ENCODE assay signal across 8 mouse cellular contexts in genomic region chr5:122354492-122355067, GRCm38 (mm10). TPM values are rescaled to one million over a fixed set of nuclear protein-coding genes. Genes with fewer than 3 reads are reported as not detected.
DNase-seq lines count a peak whose midpoint lies in the region; ATAC-seq and TF ChIP-seq lines count a peak whose summit lies in the region.

No protein-coding gene starts in this region.

- no peak for TF ChIP-seq CTCF in olfactory bulb, adult 2 months (IDR thresholded peaks at IDR 0.05; ENCODE audit: insufficient read depth, low read depth, low read length)

- H3K4me3 ChIP-seq in lung, embryonic 15.5 days = peak overlapping the region; percentile 99
- H3K4me3 ChIP-seq in embryonic facial prominence, embryonic 15.5 days (replicated peaks) = peak overlapping the region; percentile 96
- peak overlapping the region; percentile 65 for H3K4me3 ChIP-seq in limb, embryonic 11.5 days (ENCODE audit: low read depth, low read length)
- H3K4me3 ChIP-seq in olfactory bulb, adult 2 months (ENCODE audit: insufficient read depth, low read depth, low read length) = peak overlapping the region; percentile 73

- peaks cover 9% of the 10 kb centered on the region; the same call in 1 of the 2 replicates for H3K4me1 ChIP-seq in lung, embryonic 15.5 days
- no peaks in the 10 kb centered on the region for H3K4me1 ChIP-seq in embryonic facial prominence, embryonic 15.5 days
- H3K4me1 ChIP-seq in limb, embryonic 11.5 days (ENCODE audit: control insufficient read depth, insufficient read depth, low read length) = no peaks in the 10 kb centered on the region
- H3K4me1 ChIP-seq in olfactory bulb, adult 2 months (ENCODE audit: control insufficient read depth, insufficient read depth, low read length) = peaks cover 5% of the 10 kb centered on the region

- H3K27me3 ChIP-seq in lung, embryonic 15.5 days = no peaks in the 10 kb centered on the region
- H3K27me3 ChIP-seq in embryonic facial prominence, embryonic 15.5 days = no peaks in the 10 kb centered on the region
- H3K27me3 ChIP-seq in limb, embryonic 11.5 days (ENCODE audit: control insufficient read depth, insufficient read depth, low read length) = no peaks in the 10 kb centered on the region

- H3K36me3 ChIP-seq in lung, embryonic 15.5 days = peaks cover 5% of the 10 kb centered on the region; the same call in 1 of the 2 replicates
- no peaks in the 10 kb centered on the region for H3K36me3 ChIP-seq in embryonic facial prominence, embryonic 15.5 days
- H3K36me3 ChIP-seq in limb, embryonic 11.5 days (ENCODE audit: control insufficient read depth, insufficient read depth, low read length) = no peaks in the 10 kb centered on the region

- DNase-seq in lung, postnatal 14 days = no peak
- DNase-seq in limb, embryonic 11.5 days (ENCODE audit: low spot score) = no peak
- DNase-seq in spleen, postnatal 36 days (ENCODE audit: low spot score in 2 of 2) = no peak
- DNase-seq in left cerebral cortex, postnatal 4 days = no peak
- DNase-seq in layer of hippocampus, postnatal 36 days = no peak

- H3K9me3 ChIP-seq in lung, embryonic 15.5 days = no peaks in the 10 kb centered on the region
- H3K9me3 ChIP-seq in embryonic facial prominence, embryonic 15.5 days (replicated peaks) = no peaks in the 10 kb centered on the region
- H3K9me3 ChIP-seq in limb, embryonic 11.5 days (ENCODE audit: control insufficient read depth, low read length) = no peaks in the 10 kb centered on the region

- no peak for TF ChIP-seq POLR2A in olfactory bulb, adult 2 months (IDR thresholded peaks at IDR 0.05; ENCODE audit: insufficient read depth, low read depth, low read length)

- WGBS in lung, embryonic 15.5 days = under 1% methylated on average over 36 of the region's 57 CpGs
- WGBS in embryonic facial prominence, embryonic 15.5 days = under 1% methylated on average over 53 of the region's 57 CpGs
- WGBS in limb, embryonic 11.5 days = under 1% methylated on average over 54 of the region's 57 CpGs
- WGBS in olfactory bulb, adult 2 months = under 1% methylated on average over 57 of the region's 57 CpGs

- H3K9ac ChIP-seq in lung, embryonic 15.5 days = peak overlapping the region; percentile 92
- peak overlapping the region; percentile 78 for H3K9ac ChIP-seq in embryonic facial prominence, embryonic 15.5 days
- peak overlapping the region; percentile 47 for H3K9ac ChIP-seq in limb, embryonic 11.5 days (ENCODE audit: low read length)

- H3K4me2 ChIP-seq in lung, embryonic 15.5 days = peak overlapping the region; percentile 78
- H3K4me2 ChIP-seq in embryonic facial prominence, embryonic 15.5 days (replicated peaks) = peak overlapping the region; percentile 74
- peak overlapping the region; percentile 82 for H3K4me2 ChIP-seq in limb, embryonic 11.5 days (ENCODE audit: low read depth, severe bottlenecking)

- intact Hi-C loops in left cerebral cortex, postnatal 4 days (cut with DNase I) = no loop called here

- H3K27ac ChIP-seq in lung, embryonic 15.5 days = peak overlapping the region; percentile 27
- H3K27ac ChIP-seq in embryonic facial prominence, embryonic 15.5 days (replicated peaks) = peak overlapping the region; percentile 73
- no peak overlapping the region for H3K27ac ChIP-seq in limb, embryonic 11.5 days (replicated peaks; ENCODE audit: low read depth, low read length)
- peak overlapping the region; percentile 63 for H3K27ac ChIP-seq in olfactory bulb, adult 2 months (ENCODE audit: insufficient read depth, low read depth, low read length)

- peak; percentile 50 for ATAC-seq in lung, embryonic 15.5 days (ENCODE audit: borderline replicate concordance, extremely low read depth, low FRiP score, low TSS enrichment)
- peak; percentile 71 for ATAC-seq in embryonic facial prominence, embryonic 15.5 days (ENCODE audit: insufficient number of reproducible peaks, low FRiP score, low TSS enrichment, low read depth)
- ATAC-seq in limb, embryonic 11.5 days (ENCODE audit: insufficient number of reproducible peaks, low FRiP score, low TSS enrichment, low read depth) = peak; percentile 56

RNA-seq across cellular contexts. Expression of gene Vps29, which starts 0.4 kb away (rescaled TPM):
- 211 and 224 TPM in 2 replicates for polyA plus RNA-seq in lung, embryonic 15.5 days (2015; fragmentation: Nextera tagmentation; extraction: Ambion mirVana)
- polyA plus RNA-seq in embryonic facial prominence, embryonic 15.5 days (2015; fragmentation: Nextera tagmentation; extraction: Ambion mirVana) = 178 and 184 TPM in 2 replicates
- polyA plus RNA-seq in limb, embryonic 11.5 days (2014; fragmentation: Nextera tagmentation; extraction: Ambion mirVana) = 169 and 180 TPM in 2 replicates
- 225 TPM in 1 of 2 replicates, not detected in the other for polyA plus RNA-seq in olfactory bulb, adult 2 months (2012; ENCODE audit: insufficient read depth, insufficient read length, low replicate concordance, missing spikeins)
- total RNA-seq in left cerebral cortex, postnatal 4 days (2021) = 100 to 1,000 TPM; 202 to 208 TPM
- 100 to 1,000 TPM; 173 to 175 TPM for total RNA-seq in layer of hippocampus, postnatal 36 days (2021)

RNA-seq across cellular contexts. Expression of gene Rad9b, which starts 0.5 kb away (rescaled TPM):
- polyA plus RNA-seq in lung, embryonic 15.5 days (2015; fragmentation: Nextera tagmentation; extraction: Ambion mirVana) = 7.7 and 9.2 TPM in 2 replicates
- polyA plus RNA-seq in embryonic facial prominence, embryonic 15.5 days (2015; fragmentation: Nextera tagmentation; extraction: Ambion mirVana) = 11.4 and 11.5 TPM in 2 replicates
- 10.8 and 11.6 TPM in 2 replicates for polyA plus RNA-seq in limb, embryonic 11.5 days (2014; fragmentation: Nextera tagmentation; extraction: Ambion mirVana)
- not detected in 2 replicates for polyA plus RNA-seq in olfactory bulb, adult 2 months (2012; ENCODE audit: insufficient read depth, insufficient read length, low replicate concordance, missing spikeins)
- 1 to 10 TPM; 6.1 to 6.8 TPM for total RNA-seq in left cerebral cortex, postnatal 4 days (2021)
- 1 to 10 TPM; 4.5 to 4.9 TPM for total RNA-seq in layer of hippocampus, postnatal 36 days (2021)

RNA-seq across cellular contexts. Expression of gene Gpn3, which starts 17.1 kb away (rescaled TPM):
- 70.5 and 70.7 TPM in 2 replicates for polyA plus RNA-seq in lung, embryonic 15.5 days (2015; fragmentation: Nextera tagmentation; extraction: Ambion mirVana)
- polyA plus RNA-seq in embryonic facial prominence, embryonic 15.5 days (2015; fragmentation: Nextera tagmentation; extraction: Ambion mirVana) = 61.3 and 64.5 TPM in 2 replicates
- 86.2 and 89.3 TPM in 2 replicates for polyA plus RNA-seq in limb, embryonic 11.5 days (2014; fragmentation: Nextera tagmentation; extraction: Ambion mirVana)
- not detected in 2 replicates for polyA plus RNA-seq in olfactory bulb, adult 2 months (2012; ENCODE audit: insufficient read depth, insufficient read length, low replicate concordance, missing spikeins)
- 10 to 100 TPM; 19.9 to 20.6 TPM for total RNA-seq in left cerebral cortex, postnatal 4 days (2021)
- total RNA-seq in layer of hippocampus, postnatal 36 days (2021) = 10 to 100 TPM; 29.7 to 31.4 TPM

RNA-seq across cellular contexts. Expression of gene Fam216a, which starts 17.6 kb away (rescaled TPM):
- polyA plus RNA-seq in lung, embryonic 15.5 days (2015; fragmentation: Nextera tagmentation; extraction: Ambion mirVana) = 72.4 and 74.9 TPM in 2 replicates
- polyA plus RNA-seq in embryonic facial prominence, embryonic 15.5 days (2015; fragmentation: Nextera tagmentation; extraction: Ambion mirVana) = 79.9 and 92.3 TPM in 2 replicates
- polyA plus RNA-seq in limb, embryonic 11.5 days (2014; fragmentation: Nextera tagmentation; extraction: Ambion mirVana) = 99.6 and 107 TPM in 2 replicates
- not detected in 2 replicates for polyA plus RNA-seq in olfactory bulb, adult 2 months (2012; ENCODE audit: insufficient read depth, insufficient read length, low replicate concordance, missing spikeins)
- total RNA-seq in left cerebral cortex, postnatal 4 days (2021) = 10 to 100 TPM; 62.7 to 65.4 TPM
- total RNA-seq in layer of hippocampus, postnatal 36 days (2021) = 10 to 100 TPM; 76.0 to 81.9 TPM

RNA-seq across cellular contexts. Expression of gene Arpc3, which starts 37.1 kb away (rescaled TPM):
- 152 and 160 TPM in 2 replicates for polyA plus RNA-seq in lung, embryonic 15.5 days (2015; fragmentation: Nextera tagmentation; extraction: Ambion mirVana)
- polyA plus RNA-seq in embryonic facial prominence, embryonic 15.5 days (2015; fragmentation: Nextera tagmentation; extraction: Ambion mirVana) = 129 and 139 TPM in 2 replicates
- 45.4 and 52.0 TPM in 2 replicates for polyA plus RNA-seq in limb, embryonic 11.5 days (2014; fragmentation: Nextera tagmentation; extraction: Ambion mirVana)
- polyA plus RNA-seq in olfactory bulb, adult 2 months (2012; ENCODE audit: insufficient read depth, insufficient read length, low replicate concordance, missing spikeins) = 430 TPM in 1 of 2 replicates, not detected in the other
- total RNA-seq in left cerebral cortex, postnatal 4 days (2021) = 100 to 1,000 TPM; 258 to 271 TPM
- total RNA-seq in layer of hippocampus, postnatal 36 days (2021) = 100 to 1,000 TPM; 260 to 262 TPM

Comparison
In these comparisons a context has a peak if more than half of its experiments do, and no peak if none do; other contexts are left out.
1. RNA of gene Gpn3, which starts 17.1 kb away (polyA plus RNA-seq): 86.2 to 89.3 TPM in limb, embryonic 11.5 days, 70.5 to 70.7 TPM in lung, embryonic 15.5 days and 61.3 to 64.5 TPM in embryonic facial prominence, embryonic 15.5 days; not detected in olfactory bulb, adult 2 months; every median in the first group is over 10 times any median in the second.
2. Peak in every context shown above with its lines, with median percentiles within 50 percentile points of each other: ATAC-seq, H3K4me2 ChIP-seq, H3K4me3 ChIP-seq and H3K9ac ChIP-seq.